Mouse (Mus musculus): ENCODE results near the gene 1700025B11Rik.

GRCm38 (mm10) chr15:77595961-77596360, 34.3 kb upstream of the 1700025B11Rik start, which contains the start of gene Apol10b:
- no peak for TF ChIP-seq CTCF (IDR thresholded peaks at IDR 0.05)
- no peak for TF ChIP-seq EP300 (IDR thresholded peaks at IDR 0.05)

Measured in lung, postnatal 0 days (tissue).